Mouse (Mus musculus) kidney, adult 2 months (tissue): ENCODE data around the gene Bcas3.

Experiments
- CTCF ChIP-seq: fragments of 200-500 bp; conservative IDR thresholded peaks from 2 replicates; pipeline ENCODE4 v1.5.1; 2011; ENCODE audit warnings: low read depth, mild to moderate bottlenecking, control low read depth, low read length, moderate library complexity, mixed read lengths; ENCODE audit not compliant: insufficient read depth, insufficient read length
- POLR2A ChIP-seq: fragments of 200-500 bp; IDR thresholded peaks from one replicate; pipeline ENCODE4 v1.6.1; 2011; ENCODE audit warnings: low read depth, low read length, control low read depth

GRCm38 (mm10) chr11:85672881-85673475, 320.0 kb downstream of the Bcas3 start:
- TF ChIP-seq CTCF = no peak
- TF ChIP-seq POLR2A = no peak
